Mouse (Mus musculus): ENCODE results near the gene Frem1.

- TF ChIP-seq CTCF (IDR thresholded peaks at IDR 0.05; ENCODE audit: extremely low read depth, insufficient read length, insufficient replicate concordance, low read depth, low read length) = no peak
- TF ChIP-seq POLR2A (IDR thresholded peaks at IDR 0.05; ENCODE audit: low read depth, low read length) = no peak
Observed at GRCm38 (mm10) chr4:83046806-83047205, 5.3 kb downstream of the Frem1 start.
